Mouse (Mus musculus): ENCODE results near the gene AC170998.1.

DNA sequence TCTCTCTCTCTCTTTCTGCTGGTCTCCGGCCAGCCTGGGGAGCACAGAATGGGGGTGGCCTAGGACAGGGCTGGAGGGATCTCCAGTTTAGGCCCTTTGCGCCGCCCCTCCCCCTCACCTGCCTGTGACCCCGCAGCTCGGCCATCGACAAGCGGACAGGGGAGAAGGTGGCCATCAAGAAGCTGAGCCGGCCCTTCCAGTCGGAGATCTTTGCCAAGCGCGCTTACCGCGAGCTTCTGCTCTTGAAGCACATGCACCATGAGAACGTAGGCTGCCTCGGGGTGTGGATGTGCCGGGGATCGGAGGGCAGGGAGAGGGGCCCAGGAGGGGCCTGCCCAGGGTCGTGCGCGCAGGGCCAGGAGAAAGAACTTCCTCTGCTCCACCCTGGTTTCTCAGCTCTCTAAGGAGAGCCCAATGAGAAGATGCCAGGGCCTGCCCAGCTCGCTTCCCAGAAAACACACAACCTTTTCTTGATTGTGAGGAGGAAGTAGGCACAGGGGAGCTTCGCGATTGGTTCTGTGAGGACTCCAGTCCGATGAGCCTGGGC lies 44.1 kb downstream of the AC170998.1 start:
- TF ChIP-seq CTCF (IDR thresholded peaks at IDR 0.05; ENCODE audit: extremely low read depth, insufficient read depth, low read length) (no peak), POLR2A (IDR thresholded peaks at IDR 0.05; ENCODE audit: extremely low read depth, insufficient read depth, low read length) (no peak)

Data from cortical plate, adult 2 months (tissue).